Mouse (Mus musculus) frontal cortex, postnatal 25 days (tissue): ENCODE data around the gene Tbc1d2.
"Not testable (repeated sequence)": the region's sequence is repeated elsewhere in the genome, so short reads cannot be mapped to it uniquely, and the experiment has no call there.

Source experiments
- DNase-seq, 2 experiments: peaks; one replicate each; pipeline ENCODE4 v3.0.0; 2022; ENCODE audit warnings: low spot score in 2 of 2

Tbc1d2 gene

DNA sequence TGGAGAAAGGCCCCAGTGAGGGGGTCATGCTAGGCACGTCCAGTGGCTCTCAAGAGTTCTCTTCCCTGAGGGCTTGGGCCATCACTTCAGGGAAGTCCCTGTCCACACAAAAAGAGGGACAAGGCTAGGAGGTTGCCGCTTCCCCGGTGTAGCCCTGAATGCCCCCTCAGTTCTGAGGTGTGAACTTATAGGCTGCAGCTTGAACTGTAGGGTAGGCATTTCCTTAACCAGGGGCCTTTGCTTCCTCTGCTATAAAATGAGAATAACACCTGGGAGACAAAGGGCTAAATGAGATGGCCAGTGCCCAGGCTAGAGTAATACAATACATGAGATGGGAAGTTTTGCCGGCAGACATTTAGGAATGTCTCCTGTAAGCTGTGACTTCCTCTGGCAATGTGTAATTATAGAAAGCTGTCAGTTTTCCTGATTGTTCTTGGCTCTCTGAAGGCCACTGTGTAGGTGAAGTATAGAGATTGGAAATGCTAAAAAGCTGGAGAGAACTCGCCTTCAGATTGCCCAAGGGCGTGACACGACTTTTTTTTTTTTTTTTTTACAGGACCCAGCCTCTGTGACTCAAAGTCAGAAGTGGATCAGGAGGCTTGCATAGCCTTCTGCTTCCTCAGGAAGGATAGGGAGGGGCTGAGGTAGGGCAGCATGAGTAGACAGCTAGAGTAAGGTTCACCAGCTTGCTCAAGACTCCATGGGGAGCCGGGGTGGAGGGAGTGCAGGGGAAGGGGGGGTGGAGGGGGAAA lies 6.9 kb downstream of the Tbc1d2 start:
- DNase-seq, result no peak

DNA sequence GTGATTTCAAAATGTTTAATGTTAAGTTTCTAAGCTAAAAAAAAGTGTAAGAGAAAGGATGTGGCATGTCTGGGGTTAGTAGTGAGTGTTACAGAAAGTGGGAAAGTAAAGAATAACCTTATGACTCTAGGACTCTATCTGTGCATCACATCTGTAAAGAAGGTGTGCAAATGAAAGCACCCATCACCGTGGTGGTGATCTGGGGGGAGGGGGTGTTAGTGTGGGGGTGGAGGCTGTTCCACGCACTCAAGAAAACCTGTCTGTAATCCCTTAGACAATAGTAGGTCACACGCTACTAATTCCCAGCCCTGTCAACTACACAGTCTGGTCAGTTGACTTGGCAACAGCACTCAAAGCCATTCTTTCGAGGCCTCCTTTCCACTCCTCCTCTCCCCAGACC lies 8.7 kb downstream of the Tbc1d2 start:
- no peak for DNase-seq

DNA sequence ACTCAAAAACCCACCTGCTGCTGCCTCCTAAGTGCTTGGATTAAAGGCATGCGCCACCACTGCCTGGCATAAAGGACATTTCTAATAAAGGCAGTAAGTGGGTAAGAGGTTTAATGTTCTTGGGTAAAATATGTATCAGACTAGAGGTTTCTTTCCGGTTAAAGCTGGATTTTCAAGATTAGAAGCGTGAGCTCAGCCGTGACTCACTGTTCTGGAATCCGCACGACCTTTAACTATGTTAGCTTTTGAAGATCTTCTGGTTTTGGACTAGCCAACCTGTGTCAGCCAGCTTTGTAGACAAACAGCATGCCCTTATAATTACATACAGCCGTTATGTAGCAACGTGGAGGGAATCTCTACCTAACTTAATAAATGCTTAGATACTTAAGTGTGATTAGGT lies 10.1 kb downstream of the Tbc1d2 start:
- no peak for DNase-seq

DNA sequence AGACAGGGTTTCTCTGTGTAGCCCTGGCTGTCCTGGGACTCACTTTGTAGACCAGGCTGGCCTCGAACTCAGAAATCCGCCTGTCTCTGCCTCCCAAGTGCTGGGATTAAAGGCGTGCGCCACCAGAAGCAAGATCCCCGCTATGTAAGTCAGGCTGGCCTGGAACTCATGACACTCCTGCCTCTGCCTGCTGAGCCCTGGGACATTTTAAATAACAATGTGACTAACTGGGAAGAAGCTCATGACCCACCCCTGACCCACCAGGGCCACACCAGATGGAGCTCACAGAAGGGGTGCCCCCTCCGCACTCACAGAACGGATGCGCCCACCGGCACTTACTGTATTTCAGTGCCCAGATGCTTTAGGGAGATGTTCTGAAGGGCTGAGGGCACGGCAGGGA lies 12.8 kb downstream of the Tbc1d2 start:
- not testable (repeated sequence) for DNase-seq

DNA sequence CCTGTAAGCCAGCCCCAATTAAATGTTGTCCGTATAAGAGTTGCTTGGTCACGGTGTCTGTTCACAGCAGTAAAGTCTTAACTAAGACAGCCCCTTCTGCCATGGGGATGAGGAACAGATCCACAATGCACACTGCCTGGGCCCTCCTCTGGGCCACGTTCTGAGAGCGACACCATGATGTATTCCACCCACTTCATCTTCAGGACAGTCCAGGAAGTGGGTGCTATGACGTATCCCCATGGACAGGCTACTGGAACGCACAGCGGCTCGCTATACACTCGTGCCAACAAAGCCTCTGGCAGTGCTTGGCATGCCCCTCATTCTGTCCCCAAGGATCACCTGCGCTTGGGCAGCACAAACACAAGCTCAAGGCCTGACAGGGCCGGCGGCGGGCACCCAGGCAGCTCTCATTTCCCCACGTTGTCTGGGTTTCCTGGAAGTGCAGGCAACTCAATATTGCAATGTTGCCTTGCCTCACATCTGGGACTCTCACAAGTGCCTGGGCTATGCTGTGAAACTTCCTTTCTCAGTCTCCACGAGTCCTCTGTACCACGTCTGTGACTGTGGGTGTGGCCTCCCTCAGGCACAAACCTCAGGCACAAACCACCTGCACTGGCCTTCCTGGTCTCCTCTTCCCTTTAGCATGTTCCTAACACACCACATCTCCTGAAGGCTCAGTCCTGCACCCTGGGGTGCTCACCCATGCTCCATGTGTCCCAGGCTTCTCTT lies 14.1 kb downstream of the Tbc1d2 start:
- no peak for DNase-seq

DNA sequence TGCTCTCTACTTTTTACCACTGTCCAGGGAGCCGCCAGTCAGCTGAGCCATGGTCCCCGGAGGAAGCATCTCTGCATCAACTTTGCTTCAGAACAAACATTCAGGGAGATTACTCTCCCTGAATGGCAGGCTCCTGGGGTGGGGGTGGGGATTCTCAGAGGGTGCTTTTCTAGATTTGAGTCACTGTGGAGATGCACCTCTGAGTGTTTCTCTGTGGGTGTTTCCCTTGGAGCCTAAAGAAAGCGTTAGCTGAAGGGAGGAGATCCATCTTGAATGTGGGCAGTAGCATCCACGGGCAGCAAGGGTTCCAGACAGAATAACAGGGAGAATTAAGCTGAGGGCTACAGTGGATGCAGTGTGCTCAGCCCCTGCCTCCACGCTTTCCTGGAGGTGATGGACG lies 15.1 kb downstream of the Tbc1d2 start:
- DNase-seq, result no peak

DNA sequence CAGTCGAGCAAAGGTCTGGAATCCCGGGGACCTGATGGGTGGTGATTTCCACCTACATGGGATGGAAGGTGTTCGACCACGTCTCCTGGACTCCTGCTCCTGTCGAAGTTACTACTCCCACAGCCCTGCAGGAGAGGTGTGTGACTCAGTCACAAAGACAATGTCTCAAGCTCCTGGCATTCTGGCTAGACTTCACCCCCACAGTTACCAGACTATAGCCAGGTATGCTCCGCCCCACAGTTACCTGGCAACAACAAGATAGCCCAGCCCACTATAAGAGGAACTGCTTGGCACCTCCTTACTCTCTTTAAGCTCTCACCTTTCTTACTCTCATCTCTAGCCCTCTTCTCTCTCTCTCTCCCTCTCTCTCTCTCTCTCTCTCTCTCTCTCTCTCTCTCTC lies 16.4 kb downstream of the Tbc1d2 start:
- not testable (repeated sequence) for DNase-seq

DNA sequence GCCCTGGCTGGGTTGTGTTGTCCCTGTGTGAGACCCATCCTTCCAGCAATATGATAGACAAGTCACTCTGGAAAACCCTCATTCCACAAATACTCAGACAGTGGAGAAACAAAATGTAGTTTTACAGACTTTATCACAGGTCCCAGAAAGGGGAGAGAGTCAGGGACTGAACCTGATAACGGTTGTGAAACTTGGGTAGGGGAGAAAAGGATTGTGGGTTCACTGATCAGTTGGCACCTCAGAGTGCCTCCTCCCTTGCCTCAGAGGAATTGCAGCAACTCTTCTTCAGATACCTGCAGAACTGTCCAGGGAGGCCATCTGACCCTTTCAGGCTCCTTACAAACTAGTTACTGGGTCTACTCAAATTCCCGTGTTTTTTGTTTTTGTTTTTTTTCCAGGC lies 17.5 kb downstream of the Tbc1d2 start:
- DNase-seq, result no peak

DNA sequence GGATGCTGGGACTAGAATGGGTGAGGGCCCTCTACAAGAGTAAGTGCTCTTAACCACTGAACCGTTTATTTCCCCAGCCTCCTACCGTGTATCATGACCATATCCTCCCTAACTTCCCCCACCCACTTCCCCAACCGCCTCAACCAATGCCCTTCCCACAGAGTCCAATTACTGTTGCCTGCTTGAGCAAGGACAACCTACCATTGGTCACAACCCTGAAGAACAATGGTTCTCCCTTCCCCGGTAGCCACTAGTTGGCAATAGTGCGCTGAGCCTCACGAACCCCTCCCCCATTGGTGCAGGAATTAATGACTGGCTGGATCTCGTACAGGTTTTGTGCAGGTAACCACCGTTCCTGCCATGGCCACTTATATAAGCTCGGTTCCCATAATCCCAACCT lies 19.6 kb downstream of the Tbc1d2 start:
- no peak for DNase-seq

DNA sequence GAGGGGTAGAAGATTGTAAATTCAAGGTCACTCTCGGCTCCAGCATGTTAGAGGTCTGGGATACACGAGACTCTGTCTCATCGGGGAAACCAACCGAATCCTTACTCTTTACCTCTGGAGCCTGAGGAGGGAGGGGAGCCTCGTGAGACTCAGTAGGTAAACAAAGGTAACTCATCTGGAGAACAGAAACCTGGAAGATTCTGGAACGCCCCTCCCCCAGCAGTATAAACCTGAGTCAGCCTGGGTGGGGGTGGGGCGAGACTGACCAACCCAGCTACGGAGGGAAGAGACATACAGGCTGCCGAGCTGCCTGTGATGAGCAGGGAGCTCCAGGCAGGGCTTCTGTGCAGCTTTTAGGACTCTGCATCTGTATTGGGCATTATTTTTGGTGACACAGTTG lies 21.1 kb downstream of the Tbc1d2 start:
- no peak for DNase-seq

DNA sequence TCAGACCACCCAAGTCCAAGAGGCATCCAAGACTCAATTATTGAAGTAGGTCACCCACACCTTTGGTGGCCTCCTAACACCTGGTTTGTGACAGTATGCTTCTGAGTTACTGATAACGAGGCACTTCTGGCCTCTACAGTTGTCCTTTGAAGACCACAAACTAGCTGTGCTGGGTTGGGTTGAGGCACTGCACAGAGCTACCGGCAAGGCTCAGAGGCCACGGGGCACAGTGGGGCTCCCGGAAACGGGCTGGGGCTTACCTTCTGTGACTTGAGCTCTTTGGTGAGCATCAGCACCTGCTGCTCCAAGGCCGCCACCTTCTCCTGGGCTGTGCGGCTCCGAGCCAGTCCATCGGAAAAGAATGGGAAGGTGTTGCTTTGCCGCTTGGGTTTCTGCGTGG lies 21.9 kb downstream of the Tbc1d2 start:
- no peak for DNase-seq

DNA sequence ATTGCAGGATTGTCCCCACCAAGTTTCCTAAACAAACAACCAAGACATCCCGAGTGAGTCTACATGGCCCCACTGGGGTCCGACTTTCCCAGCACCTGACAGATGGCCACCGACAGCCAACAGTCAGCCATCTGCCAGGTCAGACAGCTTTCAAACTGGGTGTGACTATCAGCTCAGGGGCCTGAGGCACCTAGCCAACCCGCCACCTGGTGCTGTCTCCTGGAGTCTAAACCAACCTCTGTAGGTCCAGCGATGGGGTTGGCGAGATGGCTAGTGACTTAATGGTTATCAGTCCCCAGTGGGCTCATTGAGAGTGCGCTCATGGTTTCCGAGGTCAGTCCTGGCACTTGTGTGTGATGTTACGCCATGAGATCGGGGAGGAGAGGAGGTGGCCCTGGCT lies 24.9 kb downstream of the Tbc1d2 start:
- no peak for DNase-seq

DNA sequence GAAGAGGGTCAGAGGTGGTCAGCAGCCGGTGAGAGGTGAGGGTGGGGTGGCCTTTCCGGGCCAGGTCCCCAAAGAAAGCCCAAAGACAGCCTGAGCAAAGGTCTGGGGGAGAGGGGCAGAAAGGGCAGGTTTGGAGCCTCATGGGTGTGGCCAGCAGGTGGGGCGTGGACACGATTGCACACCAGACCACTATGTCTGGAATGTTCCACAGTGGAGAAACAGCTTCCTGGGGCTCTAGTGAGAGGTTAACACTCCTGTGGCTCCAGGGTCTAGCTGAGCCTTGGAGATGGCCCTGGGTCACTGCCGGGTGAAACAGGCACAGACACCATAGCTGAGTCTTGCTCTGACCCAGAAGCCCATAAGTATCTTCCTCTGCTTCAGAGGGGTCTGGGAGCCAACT lies 27.0 kb downstream of the Tbc1d2 start:
- no peak for DNase-seq

DNA sequence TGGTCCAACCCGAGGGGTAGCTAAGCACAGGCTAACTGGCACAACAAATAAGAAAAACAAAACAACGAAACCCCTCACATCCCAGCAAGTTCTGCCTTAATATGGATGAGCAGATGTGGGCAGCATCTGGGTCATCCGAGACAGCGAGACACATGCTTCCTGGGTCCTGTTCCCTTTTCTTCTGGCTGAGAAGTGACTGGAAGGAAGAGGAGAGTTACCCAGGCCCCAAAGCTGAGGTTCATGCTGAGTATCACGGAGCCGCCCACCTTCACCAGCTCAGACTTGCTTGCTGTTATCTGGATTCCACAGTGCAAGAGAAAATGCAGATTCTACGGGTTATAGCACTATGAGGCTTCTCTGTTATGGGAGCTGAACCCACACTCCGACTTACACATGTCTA lies 29.1 kb downstream of the Tbc1d2 start:
- no peak for DNase-seq

DNA sequence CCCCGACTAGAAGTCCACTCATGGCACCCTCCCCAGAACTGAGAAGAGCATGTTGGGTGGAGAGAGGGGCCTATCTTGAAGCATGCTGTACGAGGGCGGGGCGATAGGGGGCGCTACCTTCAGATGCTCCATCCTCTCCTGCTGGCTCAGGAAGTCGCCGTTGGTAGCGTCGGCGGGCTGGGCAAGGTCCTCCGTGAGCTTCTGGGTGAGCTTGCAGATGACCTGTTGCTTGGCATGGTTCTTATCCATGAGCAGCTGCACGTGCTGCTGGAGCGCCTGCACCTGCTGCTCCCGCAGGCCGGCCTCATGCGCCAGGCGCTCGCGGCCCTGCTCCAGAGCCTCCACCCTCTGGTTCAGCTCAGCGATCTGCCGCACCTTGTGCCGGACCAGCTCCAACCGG lies 29.7 kb downstream of the Tbc1d2 start:
- no peak for DNase-seq

DNA sequence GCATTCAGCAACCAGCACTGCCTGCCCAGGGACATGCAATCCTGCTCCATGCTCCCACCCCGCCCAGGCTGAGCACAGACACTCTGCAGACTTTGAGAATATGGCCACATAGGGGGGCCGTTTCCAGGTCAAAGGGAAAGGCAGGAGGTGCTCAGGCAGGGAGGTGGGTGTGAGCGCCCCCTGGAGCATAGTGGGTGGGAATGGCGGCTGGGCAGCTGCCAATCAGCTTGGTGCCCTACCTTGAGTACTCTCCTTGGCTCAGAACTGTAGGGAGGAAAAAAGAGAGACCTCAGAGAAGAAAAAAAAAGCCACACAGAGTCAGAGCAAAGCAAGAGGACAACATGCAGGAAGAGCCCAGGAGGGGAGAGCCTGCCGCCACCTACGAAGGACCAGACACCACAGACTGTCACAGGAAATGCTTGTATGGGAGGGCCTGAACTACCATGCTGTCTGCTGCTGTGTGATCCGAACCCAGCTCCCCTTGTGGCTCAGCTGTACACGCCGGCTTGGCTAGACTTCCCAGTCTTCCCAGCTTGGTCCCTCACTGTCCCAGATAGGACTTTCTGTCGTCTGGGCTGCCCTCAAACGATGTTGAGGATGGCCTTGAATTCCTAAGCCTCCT lies 31.7 kb downstream of the Tbc1d2 start:
- DNase-seq, result no peak

DNA sequence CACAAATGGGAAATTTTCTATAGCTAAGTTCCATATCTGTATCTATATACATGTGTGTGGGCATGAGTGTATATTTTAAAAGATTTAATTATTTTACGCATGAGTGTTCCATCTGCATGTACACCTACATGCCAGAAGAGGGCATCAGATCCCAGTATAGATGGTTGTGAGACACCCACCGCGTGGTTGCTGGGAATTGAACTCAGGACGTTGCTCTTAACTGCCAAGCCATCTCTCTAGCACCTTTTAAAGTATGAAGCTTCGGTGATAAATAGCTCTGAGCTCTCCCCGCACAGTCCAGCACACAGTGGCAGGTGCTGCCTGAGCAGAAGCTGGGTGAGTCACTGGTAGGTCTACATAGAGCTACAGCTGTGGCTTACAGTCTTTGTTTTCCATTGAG lies 32.6 kb downstream of the Tbc1d2 start:
- DNase-seq, result no peak

DNA sequence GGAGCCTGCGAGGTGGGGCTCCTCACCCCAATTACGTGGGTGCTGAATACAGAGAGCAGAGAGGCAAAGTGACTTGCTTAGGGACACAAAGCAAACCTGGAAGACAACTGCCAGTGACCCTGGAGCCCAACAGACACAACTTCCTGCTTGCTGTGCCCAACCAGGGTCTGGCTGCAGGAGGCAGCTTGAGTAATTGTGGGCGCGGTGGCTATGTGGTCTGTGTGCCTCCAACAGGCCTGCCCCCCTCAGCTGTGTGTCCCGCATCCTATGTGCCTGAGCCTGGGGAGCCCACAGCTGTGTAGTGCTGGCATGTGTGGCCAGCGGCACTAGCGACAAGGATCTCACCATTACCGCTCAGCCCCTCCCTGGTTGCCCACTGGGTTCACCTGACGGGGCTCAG lies 35.4 kb downstream of the Tbc1d2 start:
- DNase-seq, result no peak

DNA sequence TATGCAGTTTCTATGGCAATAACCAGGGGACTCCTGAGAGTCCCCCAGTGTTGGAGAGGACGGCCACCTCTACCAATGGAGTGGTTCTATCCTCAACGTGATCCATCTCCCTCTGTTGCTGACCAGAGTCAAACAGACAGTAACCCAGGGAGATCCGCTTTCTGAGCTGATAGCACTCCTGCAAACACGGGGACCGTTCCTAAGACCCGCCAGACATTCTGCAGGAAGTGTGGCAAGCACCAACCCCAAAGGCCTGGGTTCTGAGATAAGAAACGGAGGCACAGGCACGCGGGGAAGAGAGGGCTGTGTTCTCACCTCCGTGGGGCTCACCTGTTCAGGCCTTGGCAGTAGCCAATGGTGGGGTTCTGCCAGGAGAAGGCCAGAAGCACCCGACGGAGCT lies 36.4 kb downstream of the Tbc1d2 start:
- DNase-seq, result no peak

DNA sequence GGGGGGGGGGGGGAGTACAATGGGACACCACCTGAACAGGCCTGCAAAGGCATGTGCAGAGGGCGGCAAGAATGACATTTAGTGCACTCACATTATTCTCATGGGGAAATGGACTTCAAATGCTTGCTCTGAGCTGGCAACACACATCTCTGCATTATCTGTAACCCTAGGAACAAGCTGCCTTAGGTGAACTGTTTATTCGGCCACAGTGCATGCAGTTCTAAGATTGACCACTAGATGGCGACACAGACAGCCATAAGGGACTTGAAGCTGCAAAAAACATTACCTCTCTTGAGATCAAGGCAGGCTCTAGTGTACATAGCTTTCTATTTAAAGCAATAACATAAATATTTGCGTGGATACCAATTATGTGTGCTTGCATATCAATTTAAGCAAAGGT lies 38.8 kb downstream of the Tbc1d2 start:
- peak; percentile 86 to 93 for DNase-seq

DNA sequence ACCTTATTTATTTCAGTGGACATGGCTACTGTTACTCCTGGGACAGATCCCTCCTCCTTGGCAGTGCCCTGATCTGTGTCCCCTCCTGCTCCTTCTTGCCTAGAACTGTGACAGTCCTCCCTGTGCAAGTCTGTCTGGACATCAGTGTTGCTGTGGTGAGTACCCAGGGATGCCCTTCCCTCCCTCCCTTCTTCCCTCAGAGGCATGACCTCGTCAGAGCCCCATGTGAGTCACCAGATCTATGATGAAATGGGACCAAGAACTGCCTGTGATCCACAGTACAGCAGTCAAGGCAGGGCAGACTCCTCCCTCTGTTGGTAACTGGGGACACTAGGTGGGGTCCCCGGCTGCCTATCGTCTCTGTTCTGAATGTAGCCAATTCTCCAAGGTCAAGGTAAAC lies 42.4 kb downstream of the Tbc1d2 start:
- DNase-seq, result no peak

DNA sequence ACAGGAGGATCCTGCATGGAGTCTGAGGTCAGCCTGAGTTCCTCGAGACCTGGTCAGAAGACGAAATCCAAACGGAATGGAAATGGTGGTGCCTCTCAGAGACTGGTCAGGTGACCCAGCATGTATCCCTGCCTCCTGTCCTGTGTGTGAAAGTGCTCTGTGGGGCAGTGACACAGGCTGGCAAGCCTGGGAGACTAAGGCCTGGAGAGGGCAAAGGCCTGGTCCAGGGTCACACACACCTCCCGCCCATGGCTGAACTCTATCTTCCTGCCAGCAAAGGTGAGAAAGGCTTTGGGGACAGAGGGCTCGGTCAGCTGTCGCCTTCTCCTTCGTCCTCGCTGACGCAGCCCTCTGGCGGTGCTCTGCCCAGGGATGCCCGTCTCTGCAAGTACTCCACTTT lies 44.6 kb downstream of the Tbc1d2 start:
- DNase-seq, result no peak

DNA sequence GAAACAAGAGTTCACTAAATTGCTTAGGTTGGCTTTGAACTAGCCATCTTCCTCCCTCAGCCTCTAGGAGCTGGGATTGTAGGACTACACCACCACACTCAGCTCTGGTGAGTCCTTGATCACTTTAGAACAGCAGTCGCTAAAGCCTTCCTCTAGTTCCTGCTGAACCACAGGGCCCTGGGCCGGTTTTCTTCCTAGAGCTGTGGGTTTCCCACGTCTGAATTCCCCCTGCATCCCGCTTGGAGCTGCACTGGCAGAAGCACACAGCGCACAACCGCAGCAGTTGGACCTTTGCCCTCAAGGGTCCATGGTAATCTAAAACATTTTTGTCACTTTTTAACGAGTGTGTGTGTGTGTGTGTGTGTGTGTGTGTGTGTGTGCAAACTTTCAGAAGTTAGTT lies 47.3 kb downstream of the Tbc1d2 start:
- no peak for DNase-seq
